Mouse (Mus musculus) left cerebral cortex, postnatal 10 days (tissue): ENCODE results near the gene Hist1h2ah. TPM values are rescaled to one million over a fixed set of nuclear protein-coding genes. Genes with fewer than 3 reads are reported as not detected.

ENCODE experiments used
- DNase-seq, 2 experiments: peaks; one replicate each; pipeline ENCODE4 v3.0.0; 2021 to 2022; ENCODE audit warnings: low spot score in 2 of 2, mixed read lengths in 1 of 2; ENCODE audit errors: extremely low spot score in 1 of 2
- intact Hi-C: fragments of 180-260 bp; cut with DNase I; formaldehyde crosslinking; loops from one replicate; pipeline ENCODE4 v1.15.1; 2025
- microRNA-seq: library from miRNA; unstranded; fragments of <30 nt; microRNA quantifications from one replicate; pipeline ENCODE4 v1.2.0, GENCODE M21; 2022
- total RNA-seq, 2 experiments: library from RNA; stranded (reverse); gene quantifications; 2 replicates each; pipeline ENCODE4 v1.2.3; 2021

The Hist1h2ah gene
- total RNA-seq, 2 experiments from 2014 or later: 37.9 to 54.9 TPM

GRCm38 (mm10) chr13:21996101-21996839, 39.1 kb downstream of the Hist1h2ah start:
- intact Hi-C loops: no loop called here
- DNase-seq: no peak

DNA sequence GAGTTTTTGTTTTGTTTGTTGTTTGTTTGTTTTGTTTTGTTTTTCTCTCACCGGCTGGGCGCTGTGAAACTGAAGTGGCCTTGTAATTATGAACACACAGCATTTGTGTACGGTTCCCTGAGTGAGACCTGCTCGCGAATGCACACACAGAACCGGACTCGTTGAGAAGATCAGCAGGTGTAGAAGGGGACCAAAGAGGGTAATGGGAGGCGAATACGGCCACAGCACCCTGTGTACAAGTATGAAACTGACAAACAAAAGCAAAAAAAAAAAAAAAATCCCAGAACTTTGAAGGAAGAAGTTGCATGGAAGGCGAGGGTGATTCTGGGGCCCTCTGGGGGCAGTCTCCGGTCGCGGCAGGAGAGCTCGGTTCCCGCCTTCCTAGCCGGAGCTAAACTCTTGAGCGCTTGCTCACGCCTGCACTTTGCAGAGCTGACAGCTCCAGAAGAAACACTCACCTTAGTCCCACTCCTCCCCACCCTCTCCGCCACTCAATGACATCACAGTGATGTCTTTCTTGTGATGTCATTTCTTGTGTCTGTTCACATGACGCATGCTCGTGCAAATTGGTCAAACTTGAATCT, 39.9 kb downstream of the Hist1h2ah start:
- intact Hi-C loops: no loop called here
- no peak for DNase-seq

DNA sequence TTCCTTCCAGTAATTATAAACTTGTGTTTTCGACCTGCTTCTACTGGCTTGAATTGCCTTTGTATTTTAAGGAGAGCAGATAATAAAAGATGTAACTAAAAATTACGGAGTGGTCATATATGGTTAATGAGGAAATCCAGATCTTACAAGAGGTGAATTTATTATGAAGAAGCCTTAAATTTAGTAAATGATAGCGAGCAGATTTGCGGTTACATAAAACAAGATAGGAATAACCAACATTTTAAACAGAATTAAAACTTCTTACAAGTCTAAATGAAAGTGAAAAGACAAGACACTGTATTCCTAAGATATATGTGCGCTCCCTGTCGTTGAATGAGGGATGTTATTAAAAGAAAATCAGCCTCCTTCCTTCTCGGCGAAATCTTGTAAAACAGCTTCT, 40.5 kb downstream of the Hist1h2ah start:
- no peak for DNase-seq
- intact Hi-C loops: no loop called here

DNA sequence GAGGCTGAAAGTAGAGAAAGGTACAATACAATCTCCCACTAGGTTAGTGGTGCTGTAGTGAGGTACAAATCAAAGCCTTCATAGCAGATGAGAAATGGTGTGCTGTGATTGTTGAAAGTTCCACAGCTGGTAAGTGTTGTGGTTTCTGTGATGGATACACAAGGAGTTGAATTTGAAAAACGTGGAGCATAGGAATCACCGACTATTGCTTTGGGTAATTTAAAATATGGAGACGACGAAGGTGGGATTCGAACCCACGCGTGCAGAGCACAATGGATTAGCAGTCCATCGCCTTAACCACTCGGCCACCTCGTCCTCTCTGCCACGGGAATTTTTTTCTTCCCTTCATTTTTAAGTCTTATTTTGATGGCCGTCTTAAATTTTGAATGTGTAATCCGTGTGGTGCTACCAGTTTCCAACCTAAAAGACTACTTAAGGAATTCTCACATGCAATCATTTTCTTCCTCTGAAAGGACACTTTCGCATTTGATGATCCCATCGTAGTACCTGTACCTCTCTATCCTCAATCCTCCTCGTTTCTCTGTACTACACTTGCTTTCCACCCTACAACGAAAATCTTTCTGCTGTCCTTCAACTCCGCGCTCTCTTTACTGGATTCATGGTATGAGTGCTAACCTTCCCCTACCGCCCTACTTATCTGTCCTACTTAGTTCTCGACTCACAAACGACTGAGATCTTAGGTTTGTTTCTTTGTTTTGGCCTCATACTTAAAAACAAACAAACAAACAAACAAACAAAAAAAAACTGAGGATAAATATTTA, 41.2 kb downstream of the Hist1h2ah start:
- DNase-seq: no peak
- intact Hi-C loops: no loop called here

DNA sequence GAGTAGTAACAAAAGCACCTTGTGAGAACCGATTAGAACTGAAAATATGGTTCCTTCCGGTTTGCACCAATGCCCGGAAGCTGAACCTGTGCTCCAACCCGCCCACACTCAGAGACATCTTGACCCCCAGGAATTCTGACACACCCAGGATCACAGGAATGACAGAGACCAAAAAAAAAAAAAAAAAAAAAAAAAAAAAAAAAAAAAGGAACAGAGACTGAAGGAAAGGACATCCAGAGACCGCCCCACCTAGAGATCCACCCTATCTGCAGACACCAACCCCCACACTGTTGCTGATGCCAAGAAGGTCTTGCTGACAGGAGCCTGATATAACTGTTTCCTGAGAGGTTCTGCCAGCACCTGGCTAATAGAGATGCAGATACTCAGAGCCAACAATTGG, 42.8 kb downstream of the Hist1h2ah start:
- DNase-seq: no peak
- intact Hi-C loops: no loop called here

Small RNAs within 50 kb of the gene (microRNA-seq; reads per million reads assigned to microRNA genes)
- not detected for gene Gm26300
- gene Gm44390: not detected
- gene Gm44486: not detected

Other genes starting within 250 kb of the Hist1h2ah start
- gene Hist1h2an, start 248.3 kb downstream of the Hist1h2ah start, total RNA-seq: 1 to 10 TPM; 5.2 to 6.1 TPM
- 10 to 100 TPM; 16.5 to 17.0 TPM for gene Hist1h2bp, start 248.1 kb downstream of the Hist1h2ah start, total RNA-seq
- 10 to 100 TPM; 48.3 to 50.2 TPM for gene Hist1h2bq, start 225.4 kb downstream of the Hist1h2ah start, total RNA-seq
- gene Hist1h2ao, start 225.1 kb downstream of the Hist1h2ah start, total RNA-seq: not detected
- gene Hist1h4m, start 223.8 kb downstream of the Hist1h2ah start, total RNA-seq: 100 to 1,000 TPM; 180 to 194 TPM
- gene Hist1h4n, start 203.4 kb downstream of the Hist1h2ah start, total RNA-seq: 10 to 100 TPM; 21.2 to 27.5 TPM
- gene Hist1h2ap, start 202.1 kb downstream of the Hist1h2ah start, total RNA-seq: 10 to 100 TPM; 66.4 to 75.9 TPM
- gene Hist1h2br, start 201.8 kb downstream of the Hist1h2ah start, total RNA-seq: 10 to 100 TPM; 47.5 to 49.6 TPM
- 1 to 10 TPM; 3.9 to 5.1 TPM for gene Zfp184, start 90.5 kb downstream of the Hist1h2ah start, total RNA-seq
- not detected for gene Pom121l2, start 54.4 kb downstream of the Hist1h2ah start, total RNA-seq
- under 1 TPM in 1 of 2 experiments, not detected in 1; 0.55 TPM for gene Prss16, start 25.8 kb downstream of the Hist1h2ah start, total RNA-seq
- 10 to 100 TPM; 38.0 to 50.2 TPM for gene Hist1h2bk, start 302 bp upstream of the Hist1h2ah start, total RNA-seq
- 10 to 100 TPM; 45.9 to 47.6 TPM for gene Hist1h4i, start 5.8 kb upstream of the Hist1h2ah start, total RNA-seq
- gene Hist1h2ag, start 7.4 kb upstream of the Hist1h2ah start, total RNA-seq: 10 to 100 TPM; 26.2 to 28.0 TPM
- 10 to 100 TPM; 21.4 to 25.6 TPM for gene Hist1h2bj, start 7.6 kb upstream of the Hist1h2ah start, total RNA-seq
- gene Vmn1r188, start 48.9 kb upstream of the Hist1h2ah start, total RNA-seq: not detected
- gene Vmn1r189, start 70.3 kb upstream of the Hist1h2ah start, total RNA-seq: not detected
- gene Vmn1r191, start 148.4 kb upstream of the Hist1h2ah start, total RNA-seq: not detected
- gene Vmn1r192, start 155.6 kb upstream of the Hist1h2ah start, total RNA-seq: not detected
- gene Vmn1r193, start 187.6 kb upstream of the Hist1h2ah start, total RNA-seq: not detected
- gene Vmn1r194, start 208.6 kb upstream of the Hist1h2ah start, total RNA-seq: not detected
- not detected for gene Vmn1r195, start 235.0 kb upstream of the Hist1h2ah start, total RNA-seq